Mouse (Mus musculus) CH12.LX (cell line): ENCODE results near the gene Sh3bgrl2.

ENCODE experiments used
- CHD2 ChIP-seq: IDR thresholded peaks from 2 replicates; pipeline ENCODE4 v1.6.1; 2011; ENCODE audit warnings: low read length, improper control_type of control experiment
- CTCF ChIP-seq, 2 experiments: IDR thresholded peaks in 1 of 2; conservative IDR thresholded peaks in 1 of 2; 2 replicates each; pipeline ENCODE4 v1.5.1; 2011 to 2012; ENCODE audit warnings: low read depth in 2 of 2, low read length in 2 of 2, improper control_type of control experiment in 1 of 2, inconsistent platforms in 1 of 2, mild to moderate bottlenecking in 1 of 2, moderate library complexity in 1 of 2
- EP300 ChIP-seq: IDR thresholded peaks from 2 replicates; pipeline ENCODE4 v1.6.1; 2011; ENCODE audit warnings: low read length, improper control_type of control experiment
- ETS1 ChIP-seq: conservative IDR thresholded peaks from 2 replicates; pipeline ENCODE4 v1.6.1; 2012; ENCODE audit warnings: low read depth, mild to moderate bottlenecking, inconsistent platforms, low read length, improper control_type of control experiment, moderate library complexity
- JUN ChIP-seq: IDR thresholded peaks from 2 replicates; pipeline ENCODE4 v1.6.1; 2011; ENCODE audit warnings: low read depth, mild to moderate bottlenecking, low read length, improper control_type of control experiment, moderate library complexity; ENCODE audit not compliant: insufficient read depth
- KAT2A ChIP-seq: IDR thresholded peaks from 2 replicates; pipeline ENCODE4 v1.6.1; 2012; ENCODE audit warnings: low read length, improper control_type of control experiment, inconsistent platforms; ENCODE audit not compliant: insufficient replicate concordance
- MAFK ChIP-seq: IDR thresholded peaks from 2 replicates; pipeline ENCODE4 v1.6.1; 2011; ENCODE audit warnings: low read length, improper control_type of control experiment; ENCODE audit not compliant: insufficient replicate concordance
- MAX ChIP-seq: IDR thresholded peaks from 2 replicates; pipeline ENCODE4 v1.6.1; 2011; ENCODE audit warnings: low read length, improper control_type of control experiment
- MEF2A ChIP-seq: IDR thresholded peaks from 2 replicates; pipeline ENCODE4 v1.6.1; 2014; ENCODE audit warnings: low read depth, mild to moderate bottlenecking, inconsistent platforms, low read length, improper control_type of control experiment, borderline replicate concordance
- MXI1 ChIP-seq: IDR thresholded peaks from 2 replicates; pipeline ENCODE4 v1.6.1; 2011; ENCODE audit warnings: mild to moderate bottlenecking, low read depth, low read length, improper control_type of control experiment
- POLR2A ChIP-seq: IDR thresholded peaks from 2 replicates; pipeline ENCODE4 v1.6.1; 2011; ENCODE audit warnings: low read depth, mild to moderate bottlenecking, improper control_type of control experiment, low read length
- SMC3 ChIP-seq: IDR thresholded peaks from 2 replicates; pipeline ENCODE4 v1.6.1; 2011; ENCODE audit warnings: low read depth, low read length, improper control_type of control experiment
- USF1 ChIP-seq: IDR thresholded peaks from 2 replicates; pipeline ENCODE4 v1.6.1; 2014; ENCODE audit warnings: low read depth, mild to moderate bottlenecking, inconsistent platforms, low read length, improper control_type of control experiment

DNA sequence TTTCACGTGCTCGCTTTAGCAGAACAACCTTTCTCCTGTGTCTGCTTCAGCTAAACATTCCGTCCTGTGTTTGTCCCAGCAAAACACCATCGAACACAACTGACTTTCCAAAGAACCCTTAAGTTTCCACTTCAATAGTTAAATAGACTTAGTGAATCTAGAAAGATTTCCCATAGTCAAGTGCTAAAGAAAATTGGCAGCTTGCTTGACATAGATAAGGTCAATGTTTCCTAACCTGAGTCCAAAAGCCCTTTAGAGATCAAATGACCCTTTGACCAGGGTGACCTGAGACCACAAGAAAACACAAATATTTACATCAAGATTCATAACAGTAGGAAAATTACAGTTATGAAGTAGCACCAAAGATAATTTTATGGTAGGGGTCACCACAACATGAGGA, 11.2 kb upstream of the Sh3bgrl2 start:
- TF ChIP-seq MAX (no peak), USF1 (no peak), POLR2A (no peak), MAFK (no peak), JUN (no peak), MEF2A (no peak), CTCF (conservative IDR thresholded peaks at IDR 0.05 in 1 of 2, IDR thresholded peaks at IDR 0.05 in 1 of 2; ENCODE audit: low read depth in 2 of 2, low read length in 2 of 2) (no peak), EP300 (no peak), MXI1 (no peak), SMC3 (no peak), ETS1 (no peak), KAT2A (no peak), CHD2 (no peak)
